Mouse (Mus musculus) neural tube, embryonic 11.5 days (tissue): ENCODE results near the gene Castor2. TPM values are rescaled to one million over a fixed set of nuclear protein-coding genes. Genes with fewer than 3 reads are reported as not detected.

ENCODE experiments used
- ATAC-seq: fragments of 200-750 bp; cut with Nextera tagmentation; 2 replicates; pipeline ENCODE4 v1.8.0; 2017; ENCODE audit warnings: moderate number of reproducible peaks, mild to moderate bottlenecking, moderate TSS enrichment, moderate library complexity; ENCODE audit not compliant: insufficient read depth, low FRiP score, low TSS enrichment
- DNase-seq: peaks from one replicate; pipeline ENCODE4 v3.0.0-alpha.2; 2015; ENCODE audit warnings: low spot score
- H3K27ac ChIP-seq: fragments of 300-500 bp; sonication (generic); 2 replicates; pipeline ENCODE4 v1.5.1; 2014; ENCODE audit warnings: low read depth, mild to moderate bottlenecking, low read length
- H3K27me3 ChIP-seq: fragments of 300-500 bp; sonication (generic); 2 replicates; pipeline ENCODE4 v1.6.1; 2014; ENCODE audit warnings: mild to moderate bottlenecking, low read length, mixed read lengths; ENCODE audit not compliant: control insufficient read depth, insufficient read depth
- H3K36me3 ChIP-seq: fragments of 300-500 bp; sonication (generic); 2 replicates; pipeline ENCODE4 v1.6.1; 2014; ENCODE audit warnings: mild to moderate bottlenecking, low read length, moderate library complexity, mixed read lengths; ENCODE audit not compliant: control insufficient read depth, insufficient read depth
- H3K4me1 ChIP-seq: fragments of 300-500 bp; sonication (generic); 2 replicates; pipeline ENCODE4 v1.6.1; 2014; ENCODE audit warnings: low read length, mixed read lengths; ENCODE audit not compliant: control insufficient read depth, insufficient read depth
- H3K4me2 ChIP-seq: fragments of 300-500 bp; sonication (generic); 2 replicates; pipeline ENCODE4 v1.6.1; 2014; ENCODE audit warnings: low read depth, mild to moderate bottlenecking, moderate library complexity
- H3K4me3 ChIP-seq: fragments of 300-500 bp; sonication (generic); 2 replicates; pipeline ENCODE4 v1.5.1; 2014; ENCODE audit warnings: low read depth, low read length
- H3K9ac ChIP-seq: fragments of 300-500 bp; sonication (generic); 2 replicates; pipeline ENCODE4 v1.6.1; 2014; ENCODE audit warnings: mild to moderate bottlenecking, low read length
- H3K9me3 ChIP-seq: fragments of 300-500 bp; sonication (generic); 2 replicates; pipeline ENCODE4 v1.6.1; 2016; ENCODE audit warnings: low read length; ENCODE audit not compliant: control insufficient read depth
- WGBS: fragments of 180-500 bp; shearing (Covaris S2); extraction: QIAGEN DNeasy Blood & Tissue Kit; methylation state at CpG from one replicate; pipeline ENCODE4 v1.1.7; 2014; 5-methylcytosine and 5-hydroxymethylcytosine counted together
- polyA plus RNA-seq: library from polyadenylated mRNA; unstranded; fragments of >200 nt; fragmentation: Nextera tagmentation; extraction: Ambion mirVana; gene quantifications from 2 replicates; pipeline ENCODE4 v1.2.1, GENCODE M21; 2014

Castor2 gene
- polyA plus RNA-seq, 1 experiment from 2014 or later, result 12.5 TPM

GRCm38 (mm10) chr5:134118798-134119407 is 19.4 kb downstream of the Castor2 start:
- no peak overlapping the region for H3K27ac ChIP-seq
- DNase-seq (no peak), ATAC-seq (no peak)
- H3K4me3 ChIP-seq, result no peak overlapping the region
- no peaks in the 10 kb centered on the region for H3K36me3 ChIP-seq
- H3K4me1 ChIP-seq, result no peaks in the 10 kb centered on the region
- H3K4me2 ChIP-seq, result no peak overlapping the region
- no peaks in the 10 kb centered on the region for H3K27me3 ChIP-seq
- no peaks in the 10 kb centered on the region for H3K9me3 ChIP-seq
- H3K9ac ChIP-seq, result no peak overlapping the region
- WGBS, result 92% methylated on average over 15 of the region's 15 CpGs

- H3K27ac ChIP-seq, result no peak overlapping the region
- no peaks in the 10 kb centered on the region for H3K27me3 ChIP-seq
- H3K9me3 ChIP-seq, result no peaks in the 10 kb centered on the region
- no peak overlapping the region for H3K9ac ChIP-seq
- no peak overlapping the region for H3K4me2 ChIP-seq
- no peaks in the 10 kb centered on the region for H3K4me1 ChIP-seq
- ATAC-seq (no peak), DNase-seq (no peak)
- no peaks in the 10 kb centered on the region for H3K36me3 ChIP-seq
- no peak overlapping the region for H3K4me3 ChIP-seq
- 48% methylated on average over 10 of the region's 10 CpGs for WGBS
These were observed 20.1 kb downstream of the Castor2 start for GRCm38 (mm10) chr5:134119481-134120120.

- no peak for DNase-seq
- WGBS, result 93% methylated on average over 3 of the region's 3 CpGs
- ATAC-seq, result no peak
- Histone ChIP-seq H3K4me3 (no peak overlapping the region), H3K4me2 (no peak overlapping the region), H3K36me3 (no peaks in the 10 kb centered on the region), H3K4me1 (no peaks in the 10 kb centered on the region), H3K27me3 (no peaks in the 10 kb centered on the region), H3K9ac (no peak overlapping the region), H3K27ac (no peak overlapping the region), H3K9me3 (no peaks in the 10 kb centered on the region)
These were observed 20.6 kb downstream of the Castor2 start for GRCm38 (mm10) chr5:134120135-134120534.

GRCm38 (mm10) chr5:134121138-134121892 is 21.8 kb downstream of the Castor2 start:
- Histone ChIP-seq H3K27ac (no peak overlapping the region), H3K9me3 (no peaks in the 10 kb centered on the region), H3K9ac (no peak overlapping the region), H3K4me3 (no peak overlapping the region), H3K4me2 (no peak overlapping the region), H3K27me3 (no peaks in the 10 kb centered on the region), H3K36me3 (no peaks in the 10 kb centered on the region), H3K4me1 (no peaks in the 10 kb centered on the region)
- no peak for ATAC-seq
- 68% methylated on average over 8 of the region's 9 CpGs for WGBS
- peak; percentile 31 for DNase-seq

GRCm38 (mm10) chr5:134121893-134122259 is 22.4 kb downstream of the Castor2 start:
- H3K4me2 ChIP-seq, result no peak overlapping the region
- H3K27me3 ChIP-seq, result no peaks in the 10 kb centered on the region
- no peaks in the 10 kb centered on the region for H3K9me3 ChIP-seq
- no peak overlapping the region for H3K4me3 ChIP-seq
- DNase-seq, result no peak
- H3K9ac ChIP-seq, result no peak overlapping the region
- no peaks in the 10 kb centered on the region for H3K36me3 ChIP-seq
- H3K27ac ChIP-seq, result no peak overlapping the region
- WGBS, result 82% methylated on average over 3 of the region's 4 CpGs
- H3K4me1 ChIP-seq, result no peaks in the 10 kb centered on the region
- ATAC-seq, result no peak

GRCm38 (mm10) chr5:134123846-134124245 is 24.3 kb downstream of the Castor2 start:
- Histone ChIP-seq H3K4me3 (no peak overlapping the region), H3K36me3 (no peaks in the 10 kb centered on the region), H3K27me3 (no peaks in the 10 kb centered on the region), H3K27ac (no peak overlapping the region), H3K4me2 (no peak overlapping the region), H3K9ac (no peak overlapping the region), H3K9me3 (no peaks in the 10 kb centered on the region), H3K4me1 (no peaks in the 10 kb centered on the region)
- 72% methylated on average over 6 of the region's 6 CpGs for WGBS
- ATAC-seq (no peak), DNase-seq (no peak)

GRCm38 (mm10) chr5:134126232-134126631 is 26.7 kb downstream of the Castor2 start:
- Histone ChIP-seq H3K36me3 (no peaks in the 10 kb centered on the region), H3K27ac (no peak overlapping the region), H3K9ac (no peak overlapping the region), H3K4me3 (no peak overlapping the region), H3K4me2 (no peak overlapping the region), H3K27me3 (no peaks in the 10 kb centered on the region), H3K9me3 (no peaks in the 10 kb centered on the region), H3K4me1 (no peaks in the 10 kb centered on the region)
- no peak for DNase-seq
- WGBS, result 93% methylated on average over 2 of the region's 2 CpGs
- ATAC-seq, result no peak

GRCm38 (mm10) chr5:134131586-134131985 is 32.1 kb downstream of the Castor2 start:
- 56% methylated on average over 4 of the region's 4 CpGs for WGBS
- Histone ChIP-seq H3K36me3 (peaks cover 7% of the 10 kb centered on the region), H3K9me3 (no peaks in the 10 kb centered on the region), H3K27me3 (no peaks in the 10 kb centered on the region), H3K4me3 (no peak overlapping the region), H3K4me2 (no peak overlapping the region), H3K4me1 (peaks cover 5% of the 10 kb centered on the region; the same call in 1 of the 2 replicates), H3K9ac (no peak overlapping the region), H3K27ac (no peak overlapping the region)
- ATAC-seq (no peak), DNase-seq (no peak)
